Mouse (Mus musculus) bone marrow, adult 2 months (tissue): ENCODE measurements around the gene Wdr83.

ENCODE experiments used
- CTCF ChIP-seq: fragments of 200-500 bp; IDR thresholded peaks from 2 replicates; pipeline ENCODE4 v1.5.1; 2011; ENCODE audit warnings: low read length, control low read depth; ENCODE audit not compliant: control insufficient read depth, insufficient read depth
- POLR2A ChIP-seq: fragments of 200-500 bp; IDR thresholded peaks from 2 replicates; pipeline ENCODE4 v1.6.1; 2011; ENCODE audit warnings: low read depth, mild to moderate bottlenecking, control low read depth, low read length, borderline replicate concordance; ENCODE audit not compliant: control insufficient read depth

GRCm38 (mm10) chr8:85062603-85063002 lies 18.5 kb downstream of the Wdr83 start:
- TF ChIP-seq POLR2A (no peak), CTCF (no peak)
